Mouse (Mus musculus) stomach, postnatal 0 days (tissue): Measurements from ENCODE around the gene Msh3. TPM values are rescaled to one million over a fixed set of nuclear protein-coding genes. Genes with fewer than 3 reads are reported as not detected.

Experiments
- ATAC-seq: fragments of 200-750 bp; cut with Nextera tagmentation; 2 replicates; pipeline ENCODE4 v1.8.0; 2017; ENCODE audit not compliant: low FRiP score, low TSS enrichment
- DNase-seq: peaks from one replicate; pipeline ENCODE4 v3.0.0-alpha.2; 2016; ENCODE audit warnings: low spot score
- H3K27ac ChIP-seq: fragments of 300-500 bp; sonication (generic); replicated peaks from 2 replicates; pipeline ENCODE4 v1.5.1; 2014; ENCODE audit warnings: mild to moderate bottlenecking, control low read depth
- H3K27me3 ChIP-seq: fragments of 300-500 bp; sonication (generic); 2 replicates; pipeline ENCODE4 v1.6.1; 2014; ENCODE audit warnings: low read length; ENCODE audit not compliant: control insufficient read depth, insufficient read depth
- H3K36me3 ChIP-seq: fragments of 300-500 bp; sonication (generic); 2 replicates; pipeline ENCODE4 v1.6.1; 2014; ENCODE audit warnings: low read length, mixed read lengths; ENCODE audit not compliant: control insufficient read depth, insufficient read depth
- H3K4me1 ChIP-seq: fragments of 300-500 bp; sonication (generic); replicated peaks from 2 replicates; pipeline ENCODE4 v1.6.1; 2014; ENCODE audit warnings: antibody characterized with exemption; ENCODE audit not compliant: control insufficient read depth, insufficient read depth
- H3K4me2 ChIP-seq: fragments of 300-500 bp; sonication (generic); replicated peaks from 2 replicates; pipeline ENCODE4 v1.6.1; 2014; ENCODE audit warnings: low read depth, mild to moderate bottlenecking, control low read depth, moderate library complexity
- H3K4me3 ChIP-seq: fragments of 300-500 bp; sonication (generic); 2 replicates; pipeline ENCODE4 v1.5.1; 2014; ENCODE audit warnings: low read depth, low read length, control low read depth
- H3K9ac ChIP-seq: fragments of 300-500 bp; sonication (generic); 2 replicates; pipeline ENCODE4 v1.6.1; 2014; ENCODE audit warnings: mild to moderate bottlenecking, low read length, control low read depth, mixed read lengths
- H3K9me3 ChIP-seq: fragments of 300-500 bp; sonication (generic); 2 replicates; pipeline ENCODE4 v1.6.1; 2016; ENCODE audit warnings: low read length; ENCODE audit not compliant: control insufficient read depth
- CTCF ChIP-seq: IDR thresholded peaks from 2 replicates; pipeline ENCODE4 v1.5.1; 2016; ENCODE audit warnings: antibody characterized with exemption, low read depth, mild to moderate bottlenecking, moderate library complexity
- EP300 ChIP-seq: optimal IDR thresholded peaks from 2 replicates; pipeline ENCODE3; 2016; ENCODE audit warnings: antibody characterized with exemption
- WGBS: fragments of 180-500 bp; shearing (Covaris S2); extraction: QIAGEN DNeasy Blood & Tissue Kit; methylation state at CpG from one replicate; pipeline ENCODE4 v1.1.7; 2014; 5-methylcytosine and 5-hydroxymethylcytosine counted together
- polyA plus RNA-seq: library from polyadenylated mRNA; unstranded; fragments of >200 nt; fragmentation: Nextera tagmentation; extraction: Ambion mirVana; gene quantifications from 2 replicates; pipeline ENCODE4 v1.2.1, GENCODE M21; 2015

Msh3 gene
- polyA plus RNA-seq, 1 experiment from 2014 or later: 8.3 TPM

- DNase-seq (no peak), ATAC-seq (no peak)
- WGBS: 83% methylated on average over 5 of the region's 5 CpGs
- Histone ChIP-seq H3K27me3 (no peaks in the 10 kb centered on the region), H3K4me3 (no peak overlapping the region), H3K9ac (no peak overlapping the region), H3K9me3 (no peaks in the 10 kb centered on the region), H3K4me2 (no peak overlapping the region), H3K27ac (no peak overlapping the region), H3K36me3 (no peaks in the 10 kb centered on the region), H3K4me1 (no peaks in the 10 kb centered on the region)
- TF ChIP-seq EP300 (no peak), CTCF (no peak)
Observed at GRCm38 (mm10) chr13:92320770-92321169, 34.0 kb downstream of the Msh3 start.

GRCm38 (mm10) chr13:92314613-92315012 lies 40.2 kb downstream of the Msh3 start:
- Histone ChIP-seq H3K4me2 (no peak overlapping the region), H3K27ac (no peak overlapping the region), H3K9ac (no peak overlapping the region), H3K4me3 (no peak overlapping the region), H3K27me3 (no peaks in the 10 kb centered on the region), H3K9me3 (no peaks in the 10 kb centered on the region), H3K36me3 (no peaks in the 10 kb centered on the region), H3K4me1 (no peaks in the 10 kb centered on the region)
- TF ChIP-seq CTCF (no peak), EP300 (no peak)
- ATAC-seq: no peak
- WGBS: 77% methylated on average over 5 of the region's 5 CpGs
- DNase-seq: no peak

GRCm38 (mm10) chr13:92305680-92306079 lies 49.1 kb downstream of the Msh3 start, which contains the start of gene Gm20379:
Gm20379 (plus strand) TSS chr13:92305980.
- no peak within 1 kb of the TSS for H3K9ac ChIP-seq
- peaks cover 5% of the 10 kb centered on the region; the same call in 1 of the 2 replicates for H3K36me3 ChIP-seq
- H3K4me3 ChIP-seq: no peak within 1 kb of the TSS
- DNase-seq: no peak
- TF ChIP-seq EP300: no peak
- no peak for TF ChIP-seq CTCF
- no peak for ATAC-seq
- H3K9me3 ChIP-seq: no peaks in the 10 kb centered on the region
- no peaks in the 10 kb centered on the region for H3K4me1 ChIP-seq
- H3K4me2 ChIP-seq: no peak within 1 kb of the TSS
- WGBS: 97% methylated on average over 11 of the region's 11 CpGs
- no peak within 1 kb of the TSS for H3K27ac ChIP-seq
- H3K27me3 ChIP-seq: no peaks in the 10 kb centered on the region

GRCm38 (mm10) chr13:92304291-92304690 lies 50.5 kb downstream of the Msh3 start:
- H3K36me3 ChIP-seq: peaks cover 5% of the 10 kb centered on the region; the same call in 1 of the 2 replicates
- WGBS: 97% methylated on average over 5 of the region's 5 CpGs

GRCm38 (mm10) chr13:92303062-92303948 lies 51.5 kb downstream of the Msh3 start:
- H3K9ac ChIP-seq: no peak overlapping the region
- TF ChIP-seq EP300: no peak
- 72% methylated on average over 8 of the region's 8 CpGs for WGBS
- no peaks in the 10 kb centered on the region; the same call in 1 of the 2 replicates for H3K36me3 ChIP-seq
- H3K27ac ChIP-seq: no peak overlapping the region
- H3K9me3 ChIP-seq: no peaks in the 10 kb centered on the region
- DNase-seq: no peak
- no peak overlapping the region for H3K4me2 ChIP-seq
- H3K27me3 ChIP-seq: no peaks in the 10 kb centered on the region
- no peak overlapping the region for H3K4me3 ChIP-seq
- ATAC-seq: no peak
- no peaks in the 10 kb centered on the region for H3K4me1 ChIP-seq

More at GRCm38 (mm10) chr13:92304291-92304690, 50.5 kb downstream of the Msh3 start:
- no peak for TF ChIP-seq EP300
- TF ChIP-seq CTCF: no peak
- no peaks in the 10 kb centered on the region for H3K4me1 ChIP-seq
- H3K27me3 ChIP-seq: no peaks in the 10 kb centered on the region
- no peak overlapping the region for H3K4me3 ChIP-seq
- H3K9ac ChIP-seq: no peak overlapping the region
- no peaks in the 10 kb centered on the region for H3K9me3 ChIP-seq
- no peak overlapping the region for H3K4me2 ChIP-seq
- ATAC-seq (no peak), DNase-seq (no peak)
- no peak overlapping the region for H3K27ac ChIP-seq

- Histone ChIP-seq H3K36me3 (no peaks in the 10 kb centered on the region), H3K9me3 (no peaks in the 10 kb centered on the region), H3K27ac (no peak overlapping the region), H3K4me2 (no peak overlapping the region), H3K4me3 (no peak overlapping the region), H3K9ac (no peak overlapping the region), H3K4me1 (no peaks in the 10 kb centered on the region), H3K27me3 (no peaks in the 10 kb centered on the region)
- ATAC-seq (no peak), DNase-seq (no peak)
- TF ChIP-seq EP300: no peak
- no peak for TF ChIP-seq CTCF
- 80% methylated on average over 4 of the region's 4 CpGs for WGBS
Observed at GRCm38 (mm10) chr13:92302466-92302865, 52.3 kb downstream of the Msh3 start.
